Mouse (Mus musculus): ENCODE results near the gene Aig1.
"Not testable (repeated sequence)": the region's sequence is repeated elsewhere in the genome, so short reads cannot be mapped to it uniquely, and the experiment has no call there.

Aig1 gene

DNA sequence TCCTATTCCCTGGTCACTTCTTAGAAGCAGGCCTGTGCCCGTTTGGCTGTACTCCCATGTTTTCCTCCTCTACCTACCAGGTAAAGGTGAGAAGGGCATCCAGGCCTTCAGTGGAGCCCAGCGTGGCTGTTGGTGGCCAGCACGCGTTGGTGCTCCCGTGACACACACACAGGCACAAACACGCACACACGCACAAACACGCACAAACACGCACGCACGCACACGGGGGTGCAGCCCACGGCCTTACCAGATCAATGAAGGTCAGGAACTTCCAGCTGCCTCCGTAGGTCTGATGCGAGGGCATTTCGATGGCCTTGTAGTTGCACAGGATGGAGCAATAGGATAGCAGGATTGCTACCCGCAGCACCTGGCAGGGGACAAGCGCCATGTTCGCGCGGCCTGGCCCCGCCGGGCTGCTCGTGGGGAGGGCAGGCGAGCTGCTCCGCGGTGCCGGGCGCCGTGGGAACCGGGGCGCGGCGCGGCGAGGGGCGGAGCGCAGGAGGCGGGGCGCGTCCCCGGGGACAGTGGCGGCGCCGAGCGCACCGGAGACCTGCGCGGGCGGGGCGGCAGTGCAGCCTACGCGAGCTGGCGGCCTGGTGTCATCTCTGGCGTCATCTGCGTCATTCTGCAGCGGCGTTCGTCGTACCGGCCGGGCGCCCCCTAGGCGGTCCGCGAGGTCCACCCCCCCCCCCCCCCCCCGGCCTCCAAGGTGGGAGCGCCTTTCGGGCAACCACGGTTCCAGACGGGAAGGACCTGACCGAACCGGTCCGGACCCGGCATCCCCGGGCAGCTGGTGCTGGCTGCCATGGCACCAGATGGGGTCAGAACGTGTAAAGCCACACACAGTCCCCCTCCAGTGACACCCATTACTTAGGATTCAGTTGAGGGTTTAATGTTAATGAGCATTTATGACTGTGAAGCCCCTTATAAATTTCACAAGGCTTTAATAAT is at the start of gene Aig1:
TSS of gene Aig1 (minus strand) at position 610 of the 951 bp plus-strand sequence.
- DNase-seq: peak; percentile 81 to 90

DNA sequence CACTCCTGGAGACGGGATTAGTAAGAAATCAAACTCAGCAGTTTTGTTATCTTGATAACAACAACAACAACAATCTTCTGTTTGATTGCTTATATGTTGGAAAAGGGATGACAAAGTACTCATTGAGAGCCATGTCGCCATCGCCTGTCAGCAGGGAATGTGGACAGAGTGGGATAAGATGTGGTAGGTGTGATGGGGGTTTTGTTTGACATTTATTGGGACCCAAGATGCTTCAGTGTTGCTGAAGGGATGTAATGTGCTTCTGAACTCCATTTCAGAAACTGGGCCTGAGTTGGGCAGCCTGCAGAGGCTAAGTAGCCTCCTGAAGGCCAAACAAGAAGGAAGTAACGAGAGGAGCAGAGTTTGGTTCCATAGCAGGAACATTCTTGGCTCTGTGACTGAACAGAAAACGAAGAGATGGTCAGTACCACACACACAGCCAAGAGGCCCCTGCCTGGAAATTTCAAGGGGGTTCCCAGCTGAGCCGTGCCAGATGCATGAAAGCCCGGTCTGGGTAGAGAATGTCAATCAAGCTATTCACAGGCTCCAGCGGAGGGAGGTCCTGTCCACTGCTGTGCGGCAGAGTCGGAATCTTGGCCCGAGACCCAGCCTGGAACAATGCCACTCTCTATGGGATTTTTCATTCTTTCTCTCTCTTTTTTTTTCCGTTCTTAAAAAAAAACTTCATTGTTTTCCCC is 48.0 kb upstream of the Aig1 start:
- peak in 1 of 2 experiments; percentile 21 for DNase-seq

DNA sequence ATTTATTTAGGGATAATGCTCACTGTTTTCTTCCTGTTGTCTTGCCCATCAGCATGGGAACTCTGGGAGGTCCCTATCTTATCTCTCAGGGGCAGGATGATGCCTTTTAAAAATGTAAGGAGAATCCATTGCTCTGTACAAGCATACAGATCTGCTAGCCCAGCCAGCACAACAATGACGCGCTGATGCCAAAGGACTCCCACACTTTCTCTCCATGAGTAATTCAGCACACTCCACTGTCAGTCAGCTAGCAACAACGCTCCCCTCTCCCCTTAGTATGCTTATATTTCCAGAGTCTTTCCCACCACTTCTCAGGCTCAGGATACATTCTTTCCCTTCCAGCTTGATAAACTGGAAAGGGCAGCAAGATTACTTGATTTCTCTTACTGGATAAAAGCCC is 46.4 kb upstream of the Aig1 start:
- no peak for DNase-seq

DNA sequence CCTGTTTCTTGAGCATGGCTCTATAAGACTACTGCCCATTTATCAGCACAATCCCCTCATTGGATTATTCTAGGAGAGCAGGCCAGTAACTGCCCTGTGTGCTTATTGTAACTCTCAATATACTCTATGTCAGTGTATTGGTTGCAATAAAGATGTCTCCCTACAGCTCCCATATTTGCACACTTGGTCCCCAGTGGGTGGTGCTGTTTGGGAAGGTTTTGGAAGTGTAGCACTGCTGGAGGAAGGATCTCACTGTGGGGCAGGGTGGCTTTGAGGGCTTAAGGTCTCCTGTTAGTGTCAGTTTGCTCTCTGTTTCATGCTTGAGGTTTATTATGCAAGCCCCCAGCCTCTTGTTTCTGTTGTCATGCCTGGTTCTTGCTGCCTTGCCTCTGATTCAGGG is 44.9 kb upstream of the Aig1 start:
- DNase-seq: peak; percentile 26 to 60

DNA sequence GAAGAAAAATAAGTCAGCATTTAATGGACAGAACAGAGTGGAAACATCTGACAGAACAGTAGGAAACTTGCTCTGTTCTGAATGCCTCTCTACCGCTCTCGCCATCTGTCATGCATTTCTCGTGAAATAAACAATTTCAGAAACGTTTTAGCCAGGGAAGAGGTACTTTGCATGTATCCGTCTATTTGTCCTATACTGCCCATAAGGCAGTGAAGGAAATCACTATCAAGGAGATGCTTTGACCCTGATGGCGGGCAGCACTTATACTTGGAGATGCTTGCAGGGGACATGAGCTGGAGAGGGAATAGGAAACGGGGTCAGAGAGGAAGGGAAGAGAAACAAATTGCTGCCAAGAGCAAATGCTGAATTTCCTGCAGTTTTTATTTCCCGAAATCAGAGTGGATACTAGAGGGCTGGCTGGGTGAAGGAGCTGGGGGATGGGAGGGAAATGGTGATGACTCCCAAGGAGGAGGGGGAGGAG is 37.5 kb upstream of the Aig1 start:
- peak; percentile 5 to 6 for DNase-seq

DNA sequence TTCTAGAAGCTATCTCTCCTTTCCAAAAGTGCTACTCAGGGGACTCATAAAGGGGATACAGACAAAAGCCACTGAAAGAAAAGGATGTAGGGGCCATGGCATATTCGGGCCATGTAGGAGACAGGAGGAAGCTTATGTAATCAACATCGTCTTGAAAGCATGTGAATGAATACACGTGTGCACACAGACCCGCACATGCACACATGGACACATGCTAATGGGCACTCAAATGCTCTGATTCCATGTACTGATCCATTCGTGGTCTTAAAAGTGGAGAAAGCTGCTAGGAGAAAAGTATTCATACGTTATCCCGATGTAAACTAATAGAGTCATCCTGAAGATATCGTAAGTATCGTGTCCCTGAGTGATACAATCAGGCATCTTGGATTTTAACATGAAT is 36.8 kb upstream of the Aig1 start:
- no peak for DNase-seq

GRCm38 (mm10) chr10:13892762-13893161 is 24.0 kb upstream of the Aig1 start:
- not testable (repeated sequence) for DNase-seq

GRCm38 (mm10) chr10:13882975-13883875 is 14.4 kb upstream of the Aig1 start:
- no peak for DNase-seq

- DNase-seq: peak in 1 of 2 experiments; percentile 5
These were observed 13.7 kb upstream of the Aig1 start for GRCm38 (mm10) chr10:13882490-13882889.

- no peak for DNase-seq
These were observed 9.9 kb upstream of the Aig1 start for GRCm38 (mm10) chr10:13878696-13879095.

- DNase-seq: no peak
These were observed 6.2 kb upstream of the Aig1 start for GRCm38 (mm10) chr10:13875038-13875420.

- no peak for DNase-seq
These were observed 5.7 kb upstream of the Aig1 start for GRCm38 (mm10) chr10:13874301-13875037.

DNA sequence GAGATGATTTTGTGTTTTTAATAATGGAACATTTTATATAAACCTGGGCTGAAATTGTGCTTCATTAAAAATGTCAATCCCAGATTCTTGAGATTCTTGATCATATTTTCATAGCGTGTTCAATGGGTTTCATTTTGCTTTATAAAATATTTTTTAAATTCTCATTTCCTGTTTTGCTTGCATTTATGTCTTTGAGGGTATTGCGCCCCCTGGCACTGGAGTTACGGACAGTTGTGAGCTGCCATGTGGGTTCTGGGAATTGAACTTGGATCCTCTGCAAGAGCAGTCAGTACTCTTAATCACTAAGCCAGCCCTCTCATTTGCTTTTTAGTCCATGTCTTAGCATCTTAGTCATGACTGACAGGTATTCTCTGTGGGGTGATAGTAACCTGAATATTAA is 1.8 kb upstream of the Aig1 start:
- DNase-seq: peak in 1 of 2 experiments; percentile 14

GRCm38 (mm10) chr10:13869322-13870035 is 699 bp upstream of the Aig1 start:
- DNase-seq: peak in 1 of 2 experiments; percentile 4

DNA sequence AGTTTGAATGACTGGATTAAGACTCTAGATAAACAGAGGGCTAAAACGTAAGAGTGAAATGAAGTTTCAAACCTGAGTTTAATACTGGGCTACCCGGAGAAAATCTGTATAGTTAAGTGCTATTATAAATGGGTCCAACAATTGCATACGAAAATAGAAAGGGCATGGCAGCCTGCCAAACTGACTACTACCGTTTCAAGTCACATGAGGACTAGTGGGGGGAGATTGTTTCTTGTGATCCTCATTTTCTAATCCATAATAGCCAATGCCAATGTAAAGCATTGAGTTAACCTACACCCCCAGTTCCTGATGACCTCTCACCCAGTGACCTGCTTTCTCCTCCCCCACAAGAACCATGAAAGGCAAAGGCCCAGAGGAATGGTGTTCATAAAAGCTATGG is 2.4 kb downstream of the Aig1 start:
- DNase-seq: peak; percentile 62 to 77

- peak; percentile 42 to 55 for DNase-seq
These were observed 7.5 kb downstream of the Aig1 start for GRCm38 (mm10) chr10:13861115-13861909.

GRCm38 (mm10) chr10:13856438-13856837 is 12.3 kb downstream of the Aig1 start:
- no peak for DNase-seq

DNA sequence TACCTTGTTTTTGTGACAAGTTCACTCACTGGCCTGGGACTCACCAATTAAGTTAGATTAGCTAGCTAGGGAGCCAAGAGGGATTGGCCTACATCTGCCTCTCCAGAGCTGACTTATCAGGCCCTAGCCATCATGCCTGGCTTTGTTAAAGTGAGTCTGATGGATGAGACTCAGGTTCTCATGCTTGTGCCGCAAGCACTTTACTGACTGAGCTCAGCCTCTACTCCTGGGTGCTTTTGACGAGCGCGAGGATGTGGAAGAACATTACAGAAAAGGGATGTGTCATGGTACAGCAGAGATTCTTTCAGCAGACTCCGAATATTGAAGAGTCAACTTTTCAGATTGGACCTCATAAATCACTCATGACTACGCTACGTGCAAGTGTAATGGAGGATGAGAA is 12.8 kb downstream of the Aig1 start:
- no peak for DNase-seq

DNA sequence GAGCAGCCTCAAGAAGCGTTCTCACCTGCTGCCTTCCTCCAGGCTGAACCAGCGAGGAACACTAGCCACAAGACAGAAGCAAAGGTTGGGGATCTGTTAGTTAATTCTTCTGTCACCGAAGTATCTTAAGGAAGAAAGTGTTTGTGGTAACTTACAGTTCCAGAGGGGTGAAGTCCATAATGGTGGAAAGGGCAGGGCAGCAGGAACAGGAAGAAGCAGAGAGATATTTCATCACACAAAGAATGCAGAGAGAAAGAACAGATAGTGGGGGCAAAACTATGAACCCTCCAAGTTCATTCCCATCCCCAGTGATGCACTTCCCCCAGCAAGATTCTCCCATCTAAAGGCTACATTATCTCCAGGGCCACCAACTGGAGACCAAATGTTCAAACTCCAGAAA is 13.7 kb downstream of the Aig1 start:
- no peak for DNase-seq

- DNase-seq: no peak
These were observed 18.7 kb downstream of the Aig1 start for GRCm38 (mm10) chr10:13850071-13850470.

Data from kidney, postnatal 36 days (tissue).